Mouse (Mus musculus) spleen, adult 2 months (tissue): Measurements from ENCODE around the gene Slc6a6.

ENCODE experiments used
- CTCF ChIP-seq: fragments of 200-500 bp; IDR thresholded peaks from 2 replicates; pipeline ENCODE4 v1.5.1; 2011; ENCODE audit warnings: mild to moderate bottlenecking, inconsistent platforms; ENCODE audit not compliant: insufficient read depth, insufficient read length, insufficient replicate concordance; ENCODE audit errors: extremely low read depth
- POLR2A ChIP-seq: fragments of 200-500 bp; IDR thresholded peaks from 2 replicates; pipeline ENCODE4 v1.6.1; 2011; ENCODE audit warnings: low read depth, low read length, inconsistent platforms

DNA sequence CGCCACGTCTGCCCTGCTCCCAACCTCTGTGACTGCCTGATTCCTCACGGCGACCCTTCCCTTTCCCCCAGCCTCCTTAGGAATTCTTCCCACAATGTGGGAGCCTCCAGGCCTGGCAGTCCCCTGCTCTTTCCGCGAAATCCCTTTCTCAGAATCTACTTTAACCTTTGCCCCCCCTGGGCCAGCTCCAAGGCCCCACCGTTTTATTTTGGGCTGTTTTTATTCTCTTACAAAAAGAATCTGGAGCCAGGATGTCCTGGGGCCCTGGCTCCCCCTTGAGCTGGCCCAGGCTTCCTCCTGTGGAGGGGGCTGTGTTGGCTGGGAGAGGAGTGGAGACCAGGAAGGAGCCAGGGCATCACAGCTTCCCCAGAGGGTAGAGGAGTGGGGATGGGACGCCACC, 69.0 kb downstream of the Slc6a6 start:
- TF ChIP-seq POLR2A = no peak
- no peak for TF ChIP-seq CTCF
